Mouse (Mus musculus): Measurements from ENCODE around the gene Trmt10c.
"Not testable (repeated sequence)": the region's sequence is repeated elsewhere in the genome, so short reads cannot be mapped to it uniquely, and the experiment has no call there.

Gene Trmt10c

DNA sequence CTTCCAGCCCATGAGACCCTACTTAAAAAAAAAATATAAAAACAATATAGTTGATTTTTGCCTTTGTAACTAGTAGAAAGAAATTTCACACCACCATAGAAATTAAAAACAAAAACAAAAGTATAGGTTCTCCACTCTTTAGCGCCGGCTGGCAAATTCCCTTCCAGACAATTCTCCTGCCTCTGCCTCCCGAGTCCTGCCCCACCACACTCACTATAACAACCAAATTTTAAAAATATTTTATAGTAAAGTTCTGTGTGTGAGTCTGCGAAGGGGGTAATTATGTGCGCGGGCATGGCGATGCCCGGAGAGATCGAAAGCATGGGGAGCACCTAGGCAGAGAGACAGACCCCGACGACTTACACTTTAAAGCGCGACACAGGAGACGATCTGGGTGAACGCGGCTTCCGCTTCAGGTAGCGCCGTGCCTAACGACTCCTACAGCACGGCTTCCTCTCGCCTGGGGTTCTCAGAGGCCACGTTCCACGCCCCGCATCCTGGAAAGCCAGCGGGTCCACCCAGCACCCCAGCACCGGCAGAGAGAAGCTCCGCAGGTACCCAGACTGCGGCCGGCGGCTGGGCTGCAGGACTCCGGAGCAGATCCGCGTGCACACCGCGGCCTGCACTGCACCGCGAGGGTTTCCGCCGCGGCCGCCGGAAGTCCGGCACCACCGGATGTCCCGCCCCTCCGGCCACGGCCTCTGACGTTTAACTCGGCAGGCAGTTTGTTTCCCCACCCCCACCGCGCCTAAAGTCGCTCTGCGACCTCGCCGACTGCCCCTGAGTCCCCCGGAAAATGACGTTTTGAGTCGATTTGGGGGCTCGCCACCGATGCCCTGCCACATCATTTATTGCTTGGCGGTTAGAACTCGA is at the start of gene Trmt10c:
Gene Trmt10c (minus strand): TSS at position 682 of the 873 bp plus-strand sequence.
- peak; percentile 94 to 97 for DNase-seq

DNA sequence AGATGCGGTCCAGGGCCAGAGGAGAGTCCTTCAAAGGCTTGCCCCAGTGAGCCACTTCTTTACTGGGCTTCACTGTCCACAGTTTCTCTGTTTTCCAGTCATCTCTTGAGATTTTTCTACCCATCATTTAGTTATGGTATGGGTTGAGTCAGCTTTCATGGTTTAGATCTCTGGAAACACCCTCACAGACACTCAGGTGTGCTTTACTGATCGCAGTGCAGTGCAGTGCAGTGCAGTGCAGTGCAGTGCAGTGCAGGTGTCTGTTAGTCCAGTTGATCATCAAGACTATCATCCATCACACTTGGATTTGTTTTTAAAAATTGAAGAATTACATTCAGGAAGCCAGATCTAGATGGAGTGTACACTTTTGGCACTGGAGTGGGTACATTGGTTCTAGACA is 48.7 kb upstream of the Trmt10c start:
- no peak for DNase-seq

DNA sequence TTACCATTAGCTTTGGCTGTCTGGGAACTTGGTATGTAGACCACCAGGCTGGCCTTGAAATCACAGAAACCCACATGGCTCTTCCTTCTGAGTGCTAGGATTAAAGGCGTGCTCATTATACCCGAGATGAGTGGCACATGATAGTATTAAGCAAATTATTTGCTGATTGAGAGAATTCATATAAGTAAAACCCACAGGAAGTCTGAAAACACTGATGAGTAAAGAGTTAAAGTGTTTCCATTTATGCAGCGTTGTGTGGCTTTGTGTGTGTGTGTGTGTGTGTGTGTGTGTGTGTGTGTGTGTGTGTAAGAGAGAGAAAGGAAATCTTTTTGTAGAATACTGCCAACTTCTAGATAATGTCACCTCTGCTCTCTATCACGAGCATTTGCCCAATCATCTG is 44.1 kb upstream of the Trmt10c start:
- no peak for DNase-seq

DNA sequence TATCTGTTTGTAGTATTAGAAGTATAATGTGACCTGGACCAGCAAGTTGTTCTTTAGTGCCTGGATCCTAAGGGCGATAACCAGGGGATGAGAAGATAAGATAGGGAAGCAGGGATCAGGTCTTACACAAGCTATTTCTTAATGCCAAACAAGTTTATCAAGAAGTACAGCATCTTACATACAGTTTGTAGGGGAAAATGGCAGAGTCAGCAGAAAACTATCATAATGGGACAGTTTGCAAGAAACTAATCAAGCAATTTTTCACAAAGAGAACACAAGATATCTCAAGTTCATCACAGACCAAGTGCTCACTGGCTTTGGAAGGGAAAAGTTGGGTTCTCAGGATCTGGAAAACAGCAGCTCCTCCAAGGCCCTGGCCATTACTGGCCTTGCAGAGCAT is 41.8 kb upstream of the Trmt10c start:
- DNase-seq: no peak

DNA sequence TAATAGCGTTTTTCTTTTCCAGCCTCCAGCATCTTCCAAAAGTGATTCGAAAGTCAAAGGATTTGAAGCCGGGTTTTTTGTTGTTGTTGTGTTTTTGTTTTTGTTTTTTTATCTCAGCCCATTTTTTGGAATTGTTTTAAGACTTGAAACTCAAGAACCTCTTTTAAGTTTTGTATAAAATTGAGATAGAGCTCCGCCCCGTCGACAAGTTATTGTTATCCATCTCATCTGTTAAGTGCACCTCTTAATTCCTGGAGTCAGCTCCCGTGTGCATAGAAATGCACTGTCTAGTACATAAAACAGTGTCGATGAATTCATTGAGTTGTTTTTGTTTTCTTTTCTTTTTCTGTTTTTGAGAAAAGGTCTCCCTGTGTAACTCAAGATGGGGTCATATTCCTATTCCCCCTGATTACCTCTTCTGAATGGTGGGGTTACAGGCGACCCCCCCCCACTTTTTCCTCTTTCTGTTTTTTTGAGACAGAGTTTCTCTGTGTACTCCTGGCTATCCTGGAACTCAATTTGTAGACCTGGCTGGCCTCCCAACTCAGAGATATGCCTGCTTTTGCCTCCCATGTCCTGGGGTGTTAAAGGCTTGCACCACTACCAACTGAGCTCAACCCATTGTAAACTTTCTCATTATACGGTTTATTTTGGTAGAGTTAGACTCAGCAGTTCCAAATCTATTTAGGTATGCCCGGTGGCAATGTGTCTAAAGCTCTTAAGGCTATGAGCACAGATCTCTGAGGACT is 38.7 kb upstream of the Trmt10c start:
- DNase-seq: peak; percentile 10 to 14

DNA sequence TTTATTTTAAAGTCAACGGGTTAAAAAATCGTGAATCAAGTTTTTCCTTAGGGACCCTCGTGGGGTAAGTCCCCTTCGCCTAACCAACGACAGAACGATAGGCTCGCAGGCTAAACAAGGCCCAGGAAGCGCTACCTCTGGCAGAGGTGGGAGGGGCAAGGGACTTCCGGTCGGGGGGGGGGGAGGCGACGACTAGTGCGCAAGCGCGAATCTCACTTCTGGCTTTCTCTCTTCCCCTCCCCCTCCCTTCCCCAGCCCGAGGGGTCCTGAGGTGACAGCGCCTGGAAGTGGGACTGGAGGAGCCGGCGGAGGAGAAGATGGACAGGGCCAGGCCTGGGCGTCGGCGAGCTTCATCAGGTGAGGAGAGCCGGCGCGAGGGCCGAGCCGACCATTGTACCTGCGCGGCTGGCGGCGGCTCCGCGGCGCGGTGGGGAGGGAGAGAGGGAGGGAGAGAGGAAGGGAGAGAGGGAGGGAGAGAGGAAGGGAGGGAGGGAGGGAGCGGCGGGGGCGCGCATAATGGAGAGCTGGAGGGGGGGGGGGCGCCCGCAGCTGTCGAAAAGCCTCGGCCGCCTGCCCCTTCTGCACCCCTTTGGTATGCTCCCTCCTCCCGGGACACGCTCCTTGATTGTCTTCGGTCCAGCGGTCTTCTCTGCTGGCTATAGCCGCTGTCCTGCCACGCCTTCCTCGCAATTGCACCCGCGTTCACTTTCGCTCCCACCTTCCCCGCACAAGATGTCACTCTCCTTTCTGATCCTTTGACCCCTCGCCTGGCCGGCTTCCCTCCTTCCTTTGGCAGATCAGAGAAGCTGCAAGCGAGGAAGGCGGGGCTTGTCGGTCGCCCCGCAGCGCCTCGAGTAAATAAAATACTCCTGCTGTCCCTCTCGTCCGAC is 37.8 kb upstream of the Trmt10c start:
- DNase-seq: peak; percentile 79 to 82

DNA sequence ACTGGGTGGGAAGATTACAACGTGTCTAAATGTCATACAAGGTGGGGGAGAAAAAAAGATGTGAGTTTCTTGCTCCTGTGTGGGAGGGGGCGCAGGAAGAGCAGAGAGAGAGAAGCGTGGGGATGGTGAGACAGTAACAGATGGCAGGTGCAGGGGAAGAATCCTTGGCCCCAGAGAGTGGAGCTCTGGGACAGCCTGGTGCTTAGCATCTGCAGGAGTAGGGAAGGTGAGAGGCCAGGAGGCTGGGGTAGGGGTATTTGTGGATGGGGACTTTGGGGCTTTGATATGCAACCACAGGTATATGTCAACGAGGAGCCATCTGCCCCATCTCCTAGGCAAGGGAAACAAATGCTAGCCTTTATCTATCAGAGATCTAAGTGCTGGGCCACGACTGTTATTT is 36.9 kb upstream of the Trmt10c start:
- DNase-seq: peak in 1 of 2 experiments; percentile 10

DNA sequence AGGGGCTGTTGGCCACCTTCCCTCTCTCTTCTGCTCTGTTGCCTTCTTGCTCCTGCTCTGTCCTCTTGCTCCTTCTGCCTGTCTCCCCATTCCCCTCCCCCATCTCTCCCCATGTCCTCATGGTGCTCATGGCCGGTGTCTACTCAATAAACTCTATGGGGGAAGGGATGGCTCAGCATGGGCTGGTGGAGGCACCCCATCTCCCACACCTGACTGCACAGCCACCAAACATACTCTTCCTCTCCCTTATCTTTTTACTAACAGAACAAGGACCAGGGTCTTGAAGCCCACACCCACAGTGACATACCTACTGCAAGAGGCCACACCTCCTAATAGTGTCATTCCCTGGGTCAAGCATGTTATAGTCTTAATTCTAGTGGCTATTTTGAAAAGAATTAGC is 36.5 kb upstream of the Trmt10c start:
- no peak for DNase-seq

DNA sequence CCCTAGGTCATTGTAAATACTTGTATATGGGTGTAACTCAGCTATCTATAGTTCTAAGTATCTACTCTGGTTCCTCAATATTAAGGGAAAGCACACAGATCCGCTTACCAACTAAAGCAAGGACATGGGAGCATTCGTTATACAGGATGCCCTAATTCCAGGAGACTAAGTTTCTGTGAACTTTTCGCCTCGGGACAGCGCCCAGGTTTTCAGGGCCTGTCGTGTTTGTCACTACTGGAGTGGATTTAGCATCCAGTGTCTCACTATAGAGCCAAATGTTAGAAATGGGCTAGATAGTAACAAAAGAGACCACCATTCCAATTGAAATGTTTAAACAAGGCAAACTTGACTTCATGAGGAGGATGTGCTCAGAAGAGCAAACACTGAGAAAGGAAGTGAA is 35.5 kb upstream of the Trmt10c start:
- not testable (repeated sequence) for DNase-seq

DNA sequence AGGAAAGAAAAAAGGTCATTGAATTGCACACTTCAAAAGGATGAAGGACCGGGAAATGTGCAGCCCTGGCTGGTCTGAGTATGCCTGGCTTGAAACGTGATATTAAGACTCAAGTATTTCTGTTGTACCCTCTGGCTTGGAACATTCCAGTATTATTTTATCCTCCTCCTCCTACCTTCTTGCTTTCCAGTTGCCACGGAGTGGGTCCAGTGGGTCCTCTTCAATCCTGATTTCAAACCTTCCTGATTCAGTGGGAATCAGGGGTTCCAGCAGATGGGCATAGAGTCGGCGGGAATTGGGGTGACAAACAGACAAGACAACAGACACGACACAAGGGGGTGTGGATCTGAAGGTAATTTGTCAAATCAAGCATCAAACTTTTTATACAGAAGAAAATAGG is 34.9 kb upstream of the Trmt10c start:
- no peak for DNase-seq

DNA sequence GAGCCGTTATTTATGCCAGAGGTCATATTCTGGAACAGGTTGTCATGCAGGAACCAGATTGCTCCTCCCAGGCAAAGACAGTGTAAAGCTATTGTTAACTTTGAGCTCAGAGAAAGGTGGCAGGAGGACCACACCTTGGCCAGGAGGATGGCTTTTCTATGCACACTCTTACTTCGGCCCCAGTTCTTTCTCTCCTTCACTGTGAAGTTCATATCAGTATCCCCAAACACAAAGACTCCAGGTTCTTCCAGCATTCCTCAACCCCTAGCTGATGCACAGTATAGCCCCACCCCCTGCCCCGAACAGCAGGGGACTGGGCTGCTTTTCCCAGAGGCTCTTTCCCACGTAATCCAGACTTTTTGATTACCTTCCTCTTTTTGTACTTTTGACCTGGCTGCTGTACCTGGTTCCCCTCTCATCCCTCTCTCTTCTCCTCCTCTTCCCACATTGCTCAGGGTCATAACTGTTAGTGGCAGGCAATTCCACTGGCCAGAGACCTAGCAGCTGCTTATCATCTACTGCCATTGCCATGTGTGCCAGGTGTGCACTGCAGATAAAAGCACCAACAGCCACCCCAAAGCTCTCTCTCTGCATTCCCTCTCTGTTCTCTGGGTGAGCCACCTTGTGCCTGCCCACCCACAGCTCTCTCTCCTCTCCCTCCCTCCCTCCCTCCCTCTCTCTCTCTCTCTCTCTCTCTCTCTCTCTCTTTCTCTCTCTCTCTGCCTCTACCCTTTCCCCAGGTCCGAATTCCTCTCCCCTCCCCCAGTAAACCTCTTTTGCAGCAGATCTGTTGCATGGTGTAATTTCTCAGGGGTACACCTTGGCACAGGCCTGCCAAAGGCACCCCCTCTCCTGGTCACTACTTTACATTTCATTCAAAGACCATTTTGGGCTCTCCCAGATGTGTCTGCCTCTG is 34.0 kb upstream of the Trmt10c start:
- DNase-seq: no peak

DNA sequence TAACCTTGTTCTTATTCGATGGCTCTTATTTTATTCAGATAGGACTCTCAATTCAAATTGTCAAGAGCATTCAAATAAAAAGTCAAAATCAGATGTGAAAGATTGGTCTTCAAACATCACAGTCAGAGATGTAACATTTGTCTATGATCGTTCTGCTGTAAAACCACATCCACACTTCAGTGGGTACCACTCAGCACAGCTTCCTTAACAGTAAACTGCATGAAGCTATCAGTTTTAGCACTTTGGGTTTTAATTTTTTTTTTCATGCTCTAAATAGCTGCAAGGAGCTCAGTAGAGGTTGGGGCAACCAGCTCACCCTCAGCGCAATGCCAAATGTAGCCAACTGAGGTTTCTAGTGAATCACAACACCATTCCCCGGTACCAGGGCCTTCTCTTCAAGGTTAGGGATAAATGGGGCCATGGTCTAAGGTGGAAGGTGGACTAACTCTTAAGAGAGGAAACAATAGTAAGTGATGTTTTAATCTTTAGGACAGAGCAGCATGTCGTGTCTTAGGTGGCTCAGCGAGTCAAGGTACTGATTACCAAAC is 31.0 kb upstream of the Trmt10c start:
- no peak for DNase-seq

DNA sequence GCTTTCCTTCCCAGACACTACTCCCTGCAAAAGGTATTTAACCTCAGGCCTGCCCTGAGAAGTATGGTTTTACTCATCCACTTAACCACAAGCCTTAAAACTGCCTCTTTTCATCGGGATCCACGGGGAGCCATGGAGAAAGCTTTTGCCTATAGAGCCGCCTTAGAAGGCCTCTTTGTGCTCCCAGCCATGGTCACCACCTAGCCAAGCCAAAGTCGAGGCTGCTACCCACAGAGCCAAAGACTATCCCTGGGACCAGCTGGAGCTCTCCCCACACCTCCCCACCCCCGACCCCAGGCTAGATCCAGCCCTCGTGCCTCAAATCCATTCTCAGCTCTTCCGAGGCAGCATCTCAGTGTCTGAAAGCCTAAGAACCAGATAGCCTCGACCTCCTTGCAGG is 28.5 kb upstream of the Trmt10c start:
- DNase-seq: no peak

DNA sequence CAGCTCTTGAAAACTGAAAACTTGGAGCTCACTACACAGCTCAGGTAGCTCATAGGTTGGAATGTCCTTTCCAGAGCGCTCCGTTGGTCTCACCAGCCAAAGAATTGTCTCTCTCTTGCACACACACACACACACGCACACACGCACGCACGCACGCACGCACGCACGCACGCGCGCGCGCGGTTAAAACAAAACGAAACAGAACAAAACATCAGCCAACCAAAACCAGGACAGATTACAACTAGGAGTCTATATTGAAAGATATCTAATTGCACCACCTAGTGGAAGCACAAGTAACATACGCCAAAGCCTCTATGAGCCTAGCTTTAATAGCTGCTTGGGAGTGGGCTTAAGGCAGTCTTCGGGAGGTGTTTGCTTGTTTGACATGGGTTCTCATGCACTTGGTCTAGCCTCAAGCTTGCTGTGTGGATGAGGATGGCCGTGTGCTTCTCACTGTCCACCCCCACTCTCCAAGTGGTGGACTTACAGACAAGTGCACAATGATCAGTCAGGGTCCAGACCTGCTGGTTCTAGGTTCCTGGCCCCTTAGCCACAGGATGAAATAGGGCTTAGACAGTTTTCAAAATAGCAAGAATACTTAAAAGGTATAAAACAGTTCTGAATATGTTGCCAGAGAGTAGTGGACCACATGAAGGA is 26.8 kb upstream of the Trmt10c start:
- DNase-seq: peak; percentile 49

DNA sequence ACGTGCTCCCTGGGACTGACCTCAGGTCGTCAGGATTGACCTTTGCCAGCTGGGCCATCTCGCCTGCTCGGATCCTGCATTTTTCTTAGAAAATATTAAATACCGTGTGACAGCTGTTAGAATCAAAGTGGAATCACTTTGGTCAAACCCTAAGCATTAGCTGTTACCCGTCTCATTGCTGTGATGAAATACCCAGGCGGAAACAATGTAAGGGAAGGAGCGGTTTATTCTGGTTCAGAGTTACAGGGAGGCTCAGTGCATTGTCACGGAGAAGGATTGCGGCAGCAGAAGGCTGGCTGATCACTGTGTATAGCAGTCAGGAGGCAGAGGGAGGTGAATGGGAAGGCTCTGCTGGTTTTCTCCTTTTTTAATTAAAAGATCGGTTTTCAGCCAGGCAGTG is 25.4 kb upstream of the Trmt10c start:
- no peak for DNase-seq

DNA sequence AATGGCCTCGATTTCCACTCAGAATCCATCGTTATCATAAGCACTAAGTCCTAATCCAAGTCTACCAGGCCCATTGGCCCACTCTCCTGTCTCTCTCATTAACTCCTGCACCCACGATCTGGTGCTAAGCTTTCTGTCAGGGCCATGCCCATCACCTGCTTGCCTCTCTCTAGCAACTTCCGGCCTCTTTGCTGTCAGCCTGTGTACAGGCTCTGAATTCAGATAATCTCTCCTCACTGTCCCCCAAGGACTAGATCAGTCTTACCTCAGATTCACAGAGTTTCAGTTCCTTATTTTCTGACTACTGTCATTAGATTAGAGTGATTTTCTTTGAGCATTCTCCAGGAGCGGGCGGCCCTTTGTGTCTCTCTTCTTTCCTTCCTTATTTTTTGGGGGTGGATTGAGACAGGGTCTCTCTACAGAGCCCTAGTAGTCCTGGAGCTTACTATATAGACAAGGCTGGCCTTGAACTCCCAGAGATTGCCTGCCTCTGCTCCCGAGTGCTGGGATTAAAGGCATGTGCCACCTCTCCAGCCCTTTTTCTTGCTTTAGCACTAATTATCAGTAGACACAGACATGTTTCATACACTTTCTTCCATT is 24.5 kb upstream of the Trmt10c start:
- DNase-seq: no peak

DNA sequence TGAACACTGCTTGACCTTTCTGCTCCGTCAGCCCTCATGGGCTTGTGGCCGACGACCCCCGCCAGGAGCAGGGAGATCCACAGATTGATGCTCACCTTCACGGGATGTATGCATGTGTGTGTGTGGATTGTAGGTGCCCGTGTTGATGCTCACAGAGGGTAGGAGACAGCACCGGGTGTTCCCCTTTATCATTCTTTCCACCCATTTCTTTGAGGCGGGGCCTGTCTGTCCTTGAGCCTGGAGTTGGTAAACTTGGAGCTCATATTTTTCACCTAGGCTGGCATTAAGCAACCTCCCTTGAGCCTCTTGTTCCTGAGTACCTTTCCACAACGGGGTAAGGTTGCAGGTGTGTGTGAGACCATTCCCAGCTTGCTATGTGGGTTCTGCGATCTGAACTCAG is 20.5 kb upstream of the Trmt10c start:
- DNase-seq: no peak

DNA sequence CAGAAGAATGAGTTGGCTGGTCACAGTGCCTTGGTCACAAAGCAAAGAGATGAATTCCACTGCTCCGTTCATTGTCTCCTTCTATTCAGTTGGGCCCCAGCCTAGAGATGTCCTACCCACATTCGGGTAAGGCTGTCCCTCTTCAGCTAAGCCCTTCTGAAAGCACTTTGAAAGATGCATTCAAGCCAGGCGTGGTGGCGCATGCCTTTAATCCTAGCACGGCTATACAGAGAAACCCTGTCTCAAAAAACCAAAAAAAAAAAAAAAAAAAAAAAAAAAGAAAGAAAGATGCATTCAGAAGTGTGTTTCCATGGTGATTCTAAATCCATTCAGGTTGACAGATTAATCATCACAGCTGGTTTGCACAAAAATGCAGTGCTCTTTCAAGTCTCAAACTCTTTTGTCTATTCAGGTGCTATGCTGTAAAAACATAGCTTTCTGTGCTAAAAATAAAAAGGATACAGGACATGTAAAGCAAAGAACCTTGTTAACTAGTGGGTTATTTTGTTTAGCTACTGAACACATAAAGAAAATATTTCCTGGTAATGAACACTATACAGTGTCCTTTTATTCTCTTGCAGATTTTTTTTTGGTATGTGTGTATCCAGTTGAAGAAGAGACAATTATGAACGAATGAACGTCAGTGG is 19.4 kb upstream of the Trmt10c start:
- no peak for DNase-seq

DNA sequence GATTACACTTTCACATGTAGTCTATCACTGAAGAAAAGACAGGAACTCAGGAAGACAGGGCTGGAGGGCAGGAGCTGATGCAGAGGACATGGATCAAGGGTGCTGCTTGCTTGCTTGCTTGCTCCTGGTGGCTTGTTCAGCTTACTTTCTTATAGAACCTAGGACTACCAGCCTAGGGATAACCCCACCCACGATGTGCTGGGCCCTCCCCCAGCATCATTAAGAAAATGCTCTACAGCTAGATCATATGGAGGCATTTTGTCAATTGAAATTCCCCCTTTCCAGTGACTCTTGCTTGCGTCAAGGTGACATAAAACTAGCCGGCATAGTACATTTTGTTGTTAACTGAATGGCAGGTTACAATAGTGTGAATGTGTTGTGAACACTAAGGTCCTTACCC is 18.3 kb upstream of the Trmt10c start:
- DNase-seq: no peak

DNA sequence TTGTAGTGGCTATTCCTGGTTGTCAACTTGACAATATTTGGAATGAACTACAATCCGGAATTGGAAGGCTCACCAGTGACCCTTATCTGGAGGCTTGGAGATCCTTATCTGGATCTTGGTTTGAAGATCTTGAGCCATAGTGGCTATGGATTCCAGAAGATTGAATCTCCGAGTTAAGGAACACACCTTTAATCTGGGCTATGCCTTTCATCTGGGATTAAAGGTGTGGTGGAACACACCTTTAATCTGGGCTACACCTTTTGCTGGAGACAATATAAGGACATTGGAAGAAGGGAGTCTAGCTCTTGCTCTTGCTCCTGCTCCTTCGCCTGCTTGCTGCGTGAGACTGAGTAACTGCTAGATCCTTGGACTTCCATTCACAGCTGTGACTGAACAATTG is 10.4 kb upstream of the Trmt10c start, which contains the start of gene Senp7:
Gene Senp7 (plus strand): TSS at position 301 of the 400 bp plus-strand sequence.
- DNase-seq: not testable (repeated sequence)
